16 mouse cellular contexts compared by ENCODE assay signal in the genomic region with DNA sequence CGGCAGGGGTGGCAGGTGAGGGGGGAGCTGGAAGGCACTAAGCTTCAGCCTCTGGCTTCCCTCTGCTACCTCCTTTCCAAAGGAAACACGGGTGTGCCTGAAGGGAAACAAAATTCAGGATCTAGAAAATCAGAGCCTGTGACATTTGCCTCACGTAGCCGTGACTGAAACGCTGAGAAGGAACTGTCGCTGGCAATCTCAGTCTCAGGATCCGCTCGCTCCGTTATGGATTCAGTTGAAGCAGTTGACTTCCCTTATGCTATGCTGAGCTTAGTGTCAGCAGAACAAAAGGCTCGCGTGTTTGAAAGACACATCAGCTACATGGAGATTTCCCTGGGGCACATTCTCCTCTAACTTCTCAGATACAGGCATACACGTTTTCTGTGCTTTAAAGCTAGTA. TPM values are rescaled to one million over a fixed set of nuclear protein-coding genes. Genes with fewer than 3 reads are reported as not detected.
DNase-seq lines count a peak whose midpoint lies in the region; ATAC-seq lines count a peak whose summit lies in the region.
"Had no signal": no experiment of that assay in that cellular context is flagged by ENCODE, and none has a peak within 500 bp of the region (broad histone marks: within the 10 kb centered on the region; RNA-seq: fewer than 3 reads in every experiment).

No protein-coding gene starts in this region.

- no peak overlapping the region for H3K4me2 ChIP-seq in forebrain, embryonic 16.5 days (ENCODE audit: low read length)
- H3K4me2 ChIP-seq in forebrain, embryonic 15.5 days (replicated peaks), result no peak overlapping the region
- 0 out of 2 replicates have a peak overlapping the region, but pooled peaks have one; percentile 1 for H3K4me2 ChIP-seq in lung, embryonic 16.5 days (ENCODE audit: low read depth, low read length)
- H3K4me2 ChIP-seq in hindbrain, embryonic 11.5 days (replicated peaks; ENCODE audit: low read depth, low read length), result no peak overlapping the region
- H3K4me2 ChIP-seq in midbrain, embryonic 13.5 days (replicated peaks), result no peak overlapping the region
- H3K4me2 ChIP-seq: embryonic facial prominence, embryonic 12.5 days; neural tube, embryonic 15.5 days had no signal

- 0 out of 2 replicates have a peak, but pooled peaks have one; percentile 36 for ATAC-seq in forebrain, embryonic 16.5 days
- ATAC-seq in forebrain, embryonic 15.5 days (replicated peaks), result no peak
- ATAC-seq in lung, embryonic 16.5 days (ENCODE audit: low read depth), result no peak
- no peak for ATAC-seq in hindbrain, embryonic 11.5 days (ENCODE audit: low FRiP score)
- ATAC-seq in midbrain, embryonic 13.5 days, result 0 out of 2 replicates have a peak, but pooled peaks have one; percentile 27
- ATAC-seq: inflammation-experienced regulatory T-cells, adult 6 months had no signal

- H3K9me3 ChIP-seq in forebrain, embryonic 16.5 days (ENCODE audit: control insufficient read depth, low read length), result no peaks in the 10 kb centered on the region
- no peaks in the 10 kb centered on the region for H3K9me3 ChIP-seq in forebrain, embryonic 15.5 days
- H3K9me3 ChIP-seq in lung, embryonic 16.5 days (ENCODE audit: control insufficient read depth, low read length), result no peaks in the 10 kb centered on the region
- no peaks in the 10 kb centered on the region for H3K9me3 ChIP-seq in hindbrain, embryonic 11.5 days (ENCODE audit: control insufficient read depth, low read length)
- H3K9me3 ChIP-seq in midbrain, embryonic 13.5 days, result peaks cover 9% of the 10 kb centered on the region; the same call in 1 of the 2 replicates
- H3K9me3 ChIP-seq: neural tube, embryonic 15.5 days had no signal

- DNase-seq in lung, postnatal 36 days, result no peak
- peak; percentile 5 for DNase-seq in hindbrain, embryonic 11.5 days (ENCODE audit: low spot score)
- no peak for DNase-seq in ovary, adult 18-20 months (ENCODE audit: low spot score)
- no peak for DNase-seq in thymus, postnatal 10 days (ENCODE audit: low spot score in 2 of 2)
- DNase-seq: adrenal gland, postnatal 14 days; cerebellum, adult 8-10 months; gastrocnemius, postnatal 10 days; heart, adult 2 months; lung, adult 18-20 months had no signal

- no peaks in the 10 kb centered on the region for H3K36me3 ChIP-seq in forebrain, embryonic 16.5 days (ENCODE audit: control insufficient read depth, insufficient read depth)
- no peaks in the 10 kb centered on the region for H3K36me3 ChIP-seq in forebrain, embryonic 15.5 days
- no peaks in the 10 kb centered on the region for H3K36me3 ChIP-seq in lung, embryonic 16.5 days (ENCODE audit: control insufficient read depth, insufficient read depth, low read length)
- H3K36me3 ChIP-seq in hindbrain, embryonic 11.5 days (ENCODE audit: control insufficient read depth, insufficient read depth, low read length), result no peaks in the 10 kb centered on the region
- no peaks in the 10 kb centered on the region for H3K36me3 ChIP-seq in midbrain, embryonic 13.5 days
- H3K36me3 ChIP-seq: embryonic facial prominence, embryonic 12.5 days; neural tube, embryonic 15.5 days had no signal

- no peak overlapping the region for H3K27ac ChIP-seq in forebrain, embryonic 16.5 days (ENCODE audit: low read length)
- no peak overlapping the region for H3K27ac ChIP-seq in forebrain, embryonic 15.5 days (replicated peaks)
- H3K27ac ChIP-seq in lung, embryonic 16.5 days (ENCODE audit: low read length), result no peak overlapping the region
- H3K27ac ChIP-seq in hindbrain, embryonic 11.5 days (ENCODE audit: low read depth, low read length), result no peak overlapping the region
- peak overlapping the region; percentile 21; the same call in 1 of the 2 replicates for H3K27ac ChIP-seq in midbrain, embryonic 13.5 days
- H3K27ac ChIP-seq: embryonic facial prominence, embryonic 12.5 days; heart, adult 2 months; neural tube, embryonic 15.5 days had no signal

- no peaks in the 10 kb centered on the region for H3K27me3 ChIP-seq in forebrain, embryonic 16.5 days (replicated peaks; ENCODE audit: control insufficient read depth, insufficient read depth, low read length)
- no peaks in the 10 kb centered on the region for H3K27me3 ChIP-seq in forebrain, embryonic 15.5 days
- no peaks in the 10 kb centered on the region for H3K27me3 ChIP-seq in lung, embryonic 16.5 days (ENCODE audit: control insufficient read depth, insufficient read depth, low read depth, low read length)
- H3K27me3 ChIP-seq in hindbrain, embryonic 11.5 days (ENCODE audit: control insufficient read depth, insufficient read depth, low read length), result no peaks in the 10 kb centered on the region
- no peaks in the 10 kb centered on the region for H3K27me3 ChIP-seq in midbrain, embryonic 13.5 days
- H3K27me3 ChIP-seq: embryonic facial prominence, embryonic 12.5 days; neural tube, embryonic 15.5 days had no signal

- WGBS in forebrain, embryonic 16.5 days, result 66% methylated on average over 12 of the region's 12 CpGs
- WGBS in forebrain, embryonic 15.5 days, result 68% methylated on average over 12 of the region's 12 CpGs
- WGBS in lung, embryonic 16.5 days, result 55% methylated on average over 12 of the region's 12 CpGs
- WGBS in hindbrain, embryonic 11.5 days, result 76% methylated on average over 12 of the region's 12 CpGs
- 54% methylated on average over 12 of the region's 12 CpGs for WGBS in midbrain, embryonic 13.5 days

- no peak overlapping the region for H3K4me3 ChIP-seq in forebrain, embryonic 16.5 days (replicated peaks; ENCODE audit: low read length)
- no peak overlapping the region for H3K4me3 ChIP-seq in forebrain, embryonic 15.5 days
- no peak overlapping the region for H3K4me3 ChIP-seq in lung, embryonic 16.5 days (ENCODE audit: low read length)
- no peak overlapping the region for H3K4me3 ChIP-seq in hindbrain, embryonic 11.5 days (ENCODE audit: low read depth, low read length)
- H3K4me3 ChIP-seq in midbrain, embryonic 13.5 days (replicated peaks), result no peak overlapping the region
- H3K4me3 ChIP-seq: embryonic facial prominence, embryonic 12.5 days; heart, adult 2 months; neural tube, embryonic 15.5 days had no signal

- no peaks in the 10 kb centered on the region for H3K4me1 ChIP-seq in forebrain, embryonic 16.5 days (replicated peaks; ENCODE audit: control insufficient read depth, insufficient read depth, low read length)
- H3K4me1 ChIP-seq in forebrain, embryonic 15.5 days, result no peaks in the 10 kb centered on the region
- H3K4me1 ChIP-seq in lung, embryonic 16.5 days (replicated peaks; ENCODE audit: control insufficient read depth, insufficient read depth, low read length), result no peaks in the 10 kb centered on the region
- H3K4me1 ChIP-seq in hindbrain, embryonic 11.5 days (replicated peaks; ENCODE audit: control insufficient read depth, insufficient read depth, low read length), result no peaks in the 10 kb centered on the region
- H3K4me1 ChIP-seq in midbrain, embryonic 13.5 days (replicated peaks), result peaks cover 15% of the 10 kb centered on the region
- H3K4me1 ChIP-seq: embryonic facial prominence, embryonic 12.5 days; neural tube, embryonic 15.5 days had no signal

- no peak overlapping the region for H3K9ac ChIP-seq in forebrain, embryonic 16.5 days (replicated peaks; ENCODE audit: low read depth, low read length)
- H3K9ac ChIP-seq in forebrain, embryonic 15.5 days (replicated peaks), result no peak overlapping the region
- H3K9ac ChIP-seq in lung, embryonic 16.5 days (ENCODE audit: low read length), result no peak overlapping the region
- H3K9ac ChIP-seq in hindbrain, embryonic 11.5 days (ENCODE audit: low read depth, low read length), result no peak overlapping the region
- no peak overlapping the region for H3K9ac ChIP-seq in midbrain, embryonic 13.5 days (replicated peaks)
- H3K9ac ChIP-seq: embryonic facial prominence, embryonic 12.5 days; neural tube, embryonic 15.5 days had no signal

RNA-seq across cellular contexts. Expression of gene Col25a1, which starts 14.6 kb away (rescaled TPM):
- 4.1 and 6.3 TPM in 2 replicates for polyA plus RNA-seq in forebrain, embryonic 16.5 days (2015; fragmentation: Nextera tagmentation; extraction: Ambion mirVana)
- polyA plus RNA-seq in forebrain, embryonic 15.5 days (2015; fragmentation: Nextera tagmentation; extraction: Ambion mirVana), result 3.8 and 4.4 TPM in 2 replicates
- polyA plus RNA-seq in lung, embryonic 16.5 days (2015; fragmentation: Nextera tagmentation; extraction: Ambion mirVana), result 17.6 and 20.3 TPM in 2 replicates
- 4.6 and 5.3 TPM in 2 replicates for polyA plus RNA-seq in hindbrain, embryonic 11.5 days (2014; fragmentation: Nextera tagmentation; extraction: Ambion mirVana)
- polyA plus RNA-seq in midbrain, embryonic 13.5 days (2015; fragmentation: Nextera tagmentation; extraction: Ambion mirVana), result 9.4 and 11.2 TPM in 2 replicates
- polyA plus RNA-seq: inflammation-experienced regulatory T-cells, adult 6 months had no signal

Comparison
In these comparisons a context has a peak if more than half of its experiments do, and no peak if none do; other contexts are left out.
1. ATAC-seq: peak in forebrain, embryonic 16.5 days (single experiment) and midbrain, embryonic 13.5 days (single experiment); none in forebrain, embryonic 15.5 days (single experiment), lung, embryonic 16.5 days (single experiment) and hindbrain, embryonic 11.5 days (single experiment).